Mouse (Mus musculus): ENCODE data around the gene Anapc4. TPM values are rescaled to one million over a fixed set of nuclear protein-coding genes. Genes with fewer than 3 reads are reported as not detected.

Anapc4 gene
- polyA plus RNA-seq (2015; fragmentation: Nextera tagmentation; extraction: Ambion mirVana): 67.3 and 86.9 TPM in 2 replicates

GRCm38 (mm10) chr5:52833761-52834274 is at the start of gene Anapc4:
TSS of gene Anapc4 (plus strand) at chr5:52834012.

Other genes starting within 250 kb of the Anapc4 start
- gene Sepsecs, start 164.3 kb upstream of the Anapc4 start, polyA plus RNA-seq (2015; fragmentation: Nextera tagmentation; extraction: Ambion mirVana): 3.8 and 5.4 TPM in 2 replicates
- 9.3 and 12.2 TPM in 2 replicates for gene Pi4k2b, start 92.4 kb upstream of the Anapc4 start, polyA plus RNA-seq (2015; fragmentation: Nextera tagmentation; extraction: Ambion mirVana)
- 8.7 and 12.4 TPM in 2 replicates for gene Zcchc4, start 58.6 kb upstream of the Anapc4 start, polyA plus RNA-seq (2015; fragmentation: Nextera tagmentation; extraction: Ambion mirVana)
- 0.77 and 0.92 TPM in 2 replicates for gene Slc34a2, start 204.1 kb downstream of the Anapc4 start, polyA plus RNA-seq (2015; fragmentation: Nextera tagmentation; extraction: Ambion mirVana)

Measured in adrenal gland, postnatal 0 days (tissue).